Mouse (Mus musculus) hindbrain, embryonic 14.5 days (tissue): ENCODE results near the gene Jup. TPM values are rescaled to one million over a fixed set of nuclear protein-coding genes. Genes with fewer than 3 reads are reported as not detected.
A peak's percentile ranks its signal among the peaks of the same experiment; 100 is the strongest.
"Not testable (repeated sequence)": the region's sequence is repeated elsewhere in the genome, so short reads cannot be mapped to it uniquely, and the experiment has no call there.

ENCODE experiments used
- ATAC-seq: fragments of 200-750 bp; cut with Nextera tagmentation; 2 replicates; pipeline ENCODE4 v1.8.0; 2017; ENCODE audit warnings: moderate number of reproducible peaks, mild to moderate bottlenecking, moderate TSS enrichment, moderate library complexity; ENCODE audit not compliant: low FRiP score
- DNase-seq: peaks from one replicate; pipeline ENCODE4 v3.0.0-alpha.2; 2015; ENCODE audit warnings: low spot score
- H3K27ac ChIP-seq: fragments of 300-500 bp; sonication (generic); 2 replicates; pipeline ENCODE4 v1.5.1; 2014; ENCODE audit warnings: mild to moderate bottlenecking, moderate library complexity
- H3K27me3 ChIP-seq: fragments of 300-500 bp; sonication (generic); 2 replicates; pipeline ENCODE4 v1.6.1; 2014; ENCODE audit warnings: mild to moderate bottlenecking, low read length, mixed read lengths; ENCODE audit not compliant: control insufficient read depth, insufficient read depth
- H3K36me3 ChIP-seq: fragments of 300-500 bp; sonication (generic); replicated peaks from 2 replicates; pipeline ENCODE4 v1.6.1; 2014; ENCODE audit not compliant: control insufficient read depth, insufficient read depth
- H3K4me1 ChIP-seq: fragments of 300-500 bp; sonication (generic); replicated peaks from 2 replicates; pipeline ENCODE4 v1.6.1; 2014; ENCODE audit warnings: antibody characterized with exemption, low read length, mixed read lengths; ENCODE audit not compliant: control insufficient read depth, insufficient read depth
- H3K4me2 ChIP-seq: fragments of 300-500 bp; sonication (generic); replicated peaks from 2 replicates; pipeline ENCODE4 v1.6.1; 2014; ENCODE audit warnings: mild to moderate bottlenecking, moderate library complexity
- H3K4me3 ChIP-seq: fragments of 300-500 bp; sonication (generic); replicated peaks from 2 replicates; pipeline ENCODE4 v1.5.1; 2014; ENCODE audit warnings: mild to moderate bottlenecking, low read length
- H3K9ac ChIP-seq: fragments of 300-500 bp; sonication (generic); 2 replicates; pipeline ENCODE4 v1.6.1; 2014
- H3K9me3 ChIP-seq: fragments of 300-500 bp; sonication (generic); 2 replicates; pipeline ENCODE4 v1.6.1; 2016; ENCODE audit warnings: low read length; ENCODE audit not compliant: control insufficient read depth
- WGBS: fragments of 180-500 bp; shearing (Covaris S2); extraction: QIAGEN DNeasy Blood & Tissue Kit; methylation state at CpG from one replicate; pipeline ENCODE4 v1.1.7; 2014; 5-methylcytosine and 5-hydroxymethylcytosine counted together
- polyA plus RNA-seq: library from polyadenylated mRNA; unstranded; fragments of >200 nt; fragmentation: Nextera tagmentation; extraction: Ambion mirVana; gene quantifications from 2 replicates; pipeline ENCODE4 v1.2.1, GENCODE M21; 2014

Gene Jup
- polyA plus RNA-seq, 1 experiment from 2014 or later, result 59.6 TPM

DNA sequence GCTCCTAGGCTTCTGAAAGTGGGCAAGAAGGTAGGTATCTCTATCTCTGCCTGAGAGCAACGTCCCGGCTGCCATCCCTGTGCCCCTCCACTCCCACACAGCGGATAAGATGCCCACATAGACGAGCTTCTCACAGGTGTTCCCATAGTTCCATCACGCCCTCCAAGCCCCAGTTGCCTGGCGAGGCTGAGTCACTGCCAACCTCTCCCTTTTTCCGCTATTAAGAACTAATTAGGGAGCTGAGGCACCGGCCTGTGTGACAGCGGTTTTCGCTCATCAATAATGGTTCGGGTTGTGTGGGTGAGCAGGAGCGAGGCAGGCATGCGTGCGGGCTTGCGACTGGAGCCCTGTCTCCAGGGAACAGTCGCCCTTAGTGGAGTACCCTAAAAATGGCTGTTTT lies 67.3 kb downstream of the Jup start:
- 35% methylated on average over 16 of the region's 16 CpGs for WGBS
- Histone ChIP-seq H3K4me3 (no peak overlapping the region), H3K27ac (no peak overlapping the region), H3K9me3 (no peaks in the 10 kb centered on the region), H3K4me2 (0 out of 2 replicates have a peak overlapping the region, but pooled peaks have one; percentile 7), H3K36me3 (no peaks in the 10 kb centered on the region), H3K4me1 (peaks cover 44% of the 10 kb centered on the region), H3K27me3 (no peaks in the 10 kb centered on the region), H3K9ac (0 out of 2 replicates have a peak overlapping the region, but pooled peaks have one; percentile 31)
- DNase-seq (no peak), ATAC-seq (no peak; the same call in 1 of the 2 replicates)

DNA sequence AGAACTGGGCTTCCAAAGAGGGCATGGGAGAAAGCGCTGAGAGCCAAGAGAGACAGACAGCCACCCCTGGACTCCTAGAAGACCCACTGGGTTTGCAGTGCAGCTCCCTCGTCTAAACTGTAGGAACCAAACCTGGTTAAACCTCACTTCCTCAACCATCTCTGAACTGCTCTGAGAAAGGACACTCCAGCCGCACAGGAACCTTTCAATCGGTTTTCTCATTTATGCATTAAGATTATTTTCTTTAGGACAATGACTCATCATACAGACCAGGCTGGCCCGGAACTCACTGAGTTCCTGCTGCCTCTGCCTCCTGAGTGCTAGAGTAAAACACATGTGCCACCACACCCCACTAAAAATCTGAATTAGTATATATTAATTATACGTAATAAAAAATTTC lies 69.8 kb downstream of the Jup start:
- H3K4me3 ChIP-seq, result no peak overlapping the region
- no peak for ATAC-seq
- no peaks in the 10 kb centered on the region for H3K27me3 ChIP-seq
- WGBS, result 81% methylated on average over 6 of the region's 6 CpGs
- H3K9me3 ChIP-seq, result no peaks in the 10 kb centered on the region
- no peak overlapping the region for H3K9ac ChIP-seq
- 0 out of 2 replicates have a peak overlapping the region, but pooled peaks have one; percentile 17 for H3K27ac ChIP-seq
- no peak overlapping the region for H3K4me2 ChIP-seq
- no peak for DNase-seq
- peaks cover 26% of the 10 kb centered on the region for H3K4me1 ChIP-seq
- H3K36me3 ChIP-seq, result no peaks in the 10 kb centered on the region

DNA sequence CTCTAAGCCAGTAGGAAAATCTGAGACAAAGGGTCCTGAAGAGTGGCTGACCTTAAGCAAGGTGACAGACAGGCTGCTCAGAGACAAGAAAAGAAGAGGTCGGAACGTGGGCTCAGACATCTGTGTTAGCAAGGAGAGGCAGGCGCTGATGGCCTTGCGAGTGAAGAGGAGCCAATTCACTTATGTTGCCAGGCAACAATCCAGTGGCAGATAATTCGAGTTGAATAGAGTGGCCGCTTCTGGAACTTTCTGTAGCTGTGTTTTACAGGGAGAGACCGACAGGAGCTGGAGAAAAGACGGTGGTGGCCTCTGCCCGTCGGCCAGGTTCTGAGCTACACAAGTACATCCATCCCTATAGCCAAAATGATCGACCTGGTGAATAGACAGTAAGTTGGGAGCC lies 70.2 kb downstream of the Jup start:
- DNase-seq (no peak), ATAC-seq (no peak)
- Histone ChIP-seq H3K27ac (peak overlapping the region; percentile 64; the same call in 1 of the 2 replicates), H3K36me3 (peaks cover 4% of the 10 kb centered on the region), H3K4me1 (peaks cover 22% of the 10 kb centered on the region), H3K9me3 (no peaks in the 10 kb centered on the region), H3K4me3 (no peak overlapping the region), H3K9ac (no peak overlapping the region), H3K27me3 (no peaks in the 10 kb centered on the region), H3K4me2 (no peak overlapping the region)
- 30% methylated on average over 11 of the region's 11 CpGs for WGBS

DNA sequence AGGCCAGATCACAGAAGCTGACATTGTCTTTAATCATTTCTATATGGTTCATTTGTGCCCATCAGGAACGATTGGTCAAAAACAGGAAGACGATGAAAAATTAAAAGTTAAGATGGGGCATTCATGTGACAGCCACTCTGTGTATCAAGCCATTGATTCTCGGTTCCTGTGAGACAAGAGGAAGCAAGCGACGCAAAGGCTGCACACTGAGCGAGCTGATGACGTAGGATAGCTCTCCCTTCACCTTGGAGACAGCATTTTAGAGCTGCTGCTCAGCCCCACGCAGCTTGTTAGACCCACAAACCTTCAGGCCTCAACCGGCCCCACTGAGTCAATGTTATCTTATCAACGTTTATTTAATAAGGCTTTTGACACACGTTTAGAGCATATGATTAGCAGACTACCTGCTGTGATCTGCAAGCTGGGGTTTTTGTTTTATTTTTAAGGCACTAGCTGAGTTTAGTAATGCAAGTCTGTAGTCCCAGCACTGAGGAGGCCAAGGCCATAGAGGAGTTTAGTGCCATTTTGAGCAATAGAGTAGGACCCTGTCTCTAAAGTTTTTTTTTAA lies 72.4 kb downstream of the Jup start:
- H3K4me2 ChIP-seq, result no peak overlapping the region
- DNase-seq (no peak), ATAC-seq (no peak)
- H3K9me3 ChIP-seq, result no peaks in the 10 kb centered on the region
- H3K4me3 ChIP-seq, result no peak overlapping the region
- WGBS, result 50% methylated on average over 11 of the region's 11 CpGs
- peaks cover 21% of the 10 kb centered on the region for H3K36me3 ChIP-seq
- H3K9ac ChIP-seq, result no peak overlapping the region
- no peak overlapping the region for H3K27ac ChIP-seq
- H3K27me3 ChIP-seq, result no peaks in the 10 kb centered on the region
- H3K4me1 ChIP-seq, result peaks cover 12% of the 10 kb centered on the region

DNA sequence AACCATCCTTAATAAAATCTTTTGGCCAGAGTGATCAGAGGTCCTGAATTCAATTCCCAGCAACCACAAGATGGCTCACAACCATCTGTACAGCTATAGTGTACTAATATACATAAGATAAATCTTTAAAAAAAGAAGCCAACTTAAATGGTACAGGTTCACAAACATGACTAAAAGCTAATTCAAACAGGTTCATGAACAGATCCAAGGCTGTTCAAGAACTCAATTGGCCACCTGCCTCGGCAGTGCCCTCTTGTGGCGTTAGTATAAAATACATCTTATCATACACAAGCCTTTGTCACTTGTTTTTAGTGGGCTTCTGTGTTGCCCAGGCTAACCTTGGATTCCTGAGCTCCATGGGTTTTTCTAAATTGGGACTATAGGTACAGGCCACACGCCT lies 74.0 kb downstream of the Jup start:
- Histone ChIP-seq H3K9me3 (no peaks in the 10 kb centered on the region), H3K36me3 (peaks cover 21% of the 10 kb centered on the region), H3K27me3 (no peaks in the 10 kb centered on the region), H3K4me1 (peaks cover 6% of the 10 kb centered on the region), H3K4me3 (no peak overlapping the region), H3K27ac (no peak overlapping the region), H3K4me2 (no peak overlapping the region), H3K9ac (no peak overlapping the region)
- DNase-seq (peak; percentile 73), ATAC-seq (no peak)
- WGBS, result 17% methylated on average over 3 of the region's 3 CpGs

DNA sequence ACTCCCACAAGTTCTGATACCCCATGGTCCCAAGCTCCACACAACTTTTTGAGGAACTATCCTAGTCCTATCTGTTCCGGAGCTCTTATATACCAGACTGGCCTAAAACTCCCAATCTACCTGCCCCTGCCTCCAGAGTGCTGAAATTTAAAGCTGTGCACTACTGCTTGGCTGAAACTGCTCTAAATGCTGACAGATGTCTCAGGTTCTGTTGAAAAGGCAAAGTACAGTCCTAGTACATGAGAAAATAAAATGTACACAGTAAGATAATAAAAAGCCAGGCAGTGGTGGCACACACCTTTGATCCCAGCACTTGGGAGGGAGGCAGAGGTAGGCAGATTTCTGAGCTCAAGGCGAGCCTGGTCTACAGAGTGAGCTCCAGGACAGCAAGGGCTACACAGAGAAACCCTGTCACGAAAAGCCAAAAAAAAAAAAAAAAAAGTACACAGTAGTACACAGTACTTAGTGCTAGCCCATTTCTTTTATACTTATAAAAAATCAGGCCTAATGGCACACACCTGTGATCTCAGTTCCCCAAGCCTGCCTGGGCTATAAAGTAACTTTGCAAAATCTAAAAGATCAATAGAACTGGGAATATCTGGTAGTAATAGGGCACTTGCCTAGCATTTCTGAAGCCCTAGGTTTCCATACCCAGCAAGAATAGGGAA lies 74.8 kb downstream of the Jup start:
- Histone ChIP-seq H3K36me3 (peaks cover 21% of the 10 kb centered on the region), H3K4me3 (no peak overlapping the region), H3K9me3 (no peaks in the 10 kb centered on the region), H3K27ac (no peak overlapping the region), H3K4me1 (peaks cover 6% of the 10 kb centered on the region), H3K4me2 (no peak overlapping the region), H3K9ac (no peak overlapping the region), H3K27me3 (no peaks in the 10 kb centered on the region)
- WGBS, result 60% methylated on average over 3 of the region's 3 CpGs
- ATAC-seq, result no peak
- no peak for DNase-seq

DNA sequence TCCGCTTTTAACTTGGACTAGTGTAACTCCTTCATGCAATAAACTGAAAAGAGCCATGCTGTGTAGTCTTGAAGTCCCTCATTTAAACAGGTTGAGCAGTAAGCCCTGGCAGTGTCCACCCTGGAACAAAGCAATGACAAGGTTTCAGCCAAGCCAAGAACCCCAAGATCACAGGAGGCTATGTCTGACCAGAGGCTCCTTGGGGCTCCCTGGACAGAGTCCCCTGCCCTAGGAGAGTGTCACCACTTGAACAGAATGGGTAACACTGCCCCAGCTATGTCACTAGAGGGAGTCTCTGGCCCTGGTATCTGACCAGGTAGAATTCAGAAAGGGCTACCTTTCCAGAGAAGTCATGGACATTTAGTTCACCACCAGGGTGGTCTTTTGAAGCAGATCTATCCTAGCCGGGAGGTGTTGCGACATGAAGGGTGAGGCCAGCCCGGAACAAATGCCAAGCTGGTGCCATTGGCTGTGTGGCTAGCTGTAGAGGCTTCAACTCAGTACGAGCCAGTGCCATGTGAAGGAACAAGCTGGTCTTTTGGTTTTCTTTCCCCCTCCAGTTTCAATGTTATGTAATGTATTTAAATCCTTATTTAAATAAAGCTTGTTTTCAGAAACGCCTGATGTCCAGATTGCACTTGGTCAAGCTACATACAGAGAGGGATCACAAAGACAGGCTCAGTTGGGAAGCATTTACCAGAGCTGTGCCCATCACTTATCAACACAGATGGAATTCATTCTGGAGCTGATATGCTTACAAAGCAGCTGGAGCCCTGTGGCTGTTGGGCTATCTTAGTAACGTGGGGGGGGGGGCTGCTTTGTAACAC lies 75.9 kb downstream of the Jup start:
- not testable (repeated sequence) for H3K27ac ChIP-seq, DNase-seq, ATAC-seq, H3K9ac ChIP-seq, H3K4me3 ChIP-seq, H3K4me1 ChIP-seq, H3K27me3 ChIP-seq, H3K9me3 ChIP-seq
- 0 out of 2 replicates have a peak overlapping the region, but pooled peaks have one; percentile 91 for H3K4me2 ChIP-seq
- 81% methylated on average over 7 of the region's 7 CpGs for WGBS
- H3K36me3 ChIP-seq, result peaks cover 21% of the 10 kb centered on the region

DNA sequence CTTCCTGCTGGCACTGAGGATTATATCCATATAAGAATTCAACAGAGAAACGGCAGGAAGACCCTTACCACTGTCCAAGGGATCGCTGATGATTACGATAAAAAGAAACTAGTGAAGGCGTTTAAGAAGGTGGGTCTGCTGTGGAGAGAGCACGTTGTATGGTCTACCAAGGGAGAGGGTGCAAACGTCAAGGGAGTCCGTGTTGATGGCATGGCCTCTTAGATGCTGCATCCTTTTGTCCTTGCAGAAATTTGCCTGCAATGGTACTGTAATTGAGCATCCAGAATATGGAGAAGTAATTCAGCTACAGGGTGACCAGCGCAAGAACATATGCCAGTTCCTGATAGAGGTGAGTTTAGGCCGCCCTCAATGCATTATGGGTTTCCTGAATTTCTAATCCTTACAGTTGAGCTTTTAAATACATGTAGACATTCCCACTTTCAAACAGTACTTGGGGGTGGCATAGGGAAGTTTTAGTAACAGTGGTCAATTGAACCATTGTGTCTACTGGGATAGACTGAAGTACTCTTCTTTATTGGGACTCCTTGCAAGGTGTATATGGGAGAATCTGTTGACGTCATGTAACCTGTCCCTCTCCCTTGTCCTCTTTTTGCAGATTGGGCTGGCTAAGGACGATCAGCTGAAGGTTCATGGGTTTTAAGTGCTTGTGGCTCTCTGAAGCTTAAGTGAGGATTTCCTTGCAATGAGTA lies 76.7 kb downstream of the Jup start:
- Histone ChIP-seq H3K4me3 (peak overlapping the region; percentile 69), H3K4me2 (peak overlapping the region; percentile 91), H3K36me3 (peaks cover 21% of the 10 kb centered on the region), H3K27ac (peak overlapping the region; percentile 97), H3K9ac (peak overlapping the region; percentile 86)
- not testable (repeated sequence) for H3K9me3 ChIP-seq, ATAC-seq, DNase-seq, H3K4me1 ChIP-seq, H3K27me3 ChIP-seq
- WGBS, result 16% methylated on average over 11 of the region's 11 CpGs
